Mouse (Mus musculus) liver, adult 2 months (tissue): ENCODE measurements at regions not wholly inside any gene's neighbourhood (a gene's known extent, or its start where the extent isn't known, plus 50 kb on each side); places are given as distances from the start of the nearest gene placed in this dataset.

Experiments
- DNase-seq: peaks from one replicate; pipeline ENCODE4 v3.0.0-alpha.2; 2011; ENCODE audit warnings: low read depth, low spot score; ENCODE audit errors: extremely low read depth
- H3K27ac ChIP-seq: fragments of 200-500 bp; replicated peaks from 2 replicates; pipeline ENCODE4 v1.5.1; 2012; ENCODE audit warnings: low read depth, mild to moderate bottlenecking, control low read depth, inconsistent platforms, low read length; ENCODE audit not compliant: insufficient read depth
- H3K27me3 ChIP-seq: fragments of 200-500 bp; 2 replicates; pipeline ENCODE4 v1.6.1; 2012; ENCODE audit warnings: mild to moderate bottlenecking, moderate library complexity, low read length, inconsistent platforms; ENCODE audit not compliant: control insufficient read depth, insufficient read depth
- H3K36me3 ChIP-seq: fragments of 200-500 bp; 2 replicates; pipeline ENCODE4 v1.6.1; 2012; ENCODE audit warnings: low read length, inconsistent platforms; ENCODE audit not compliant: control insufficient read depth, insufficient read depth
- H3K4me1 ChIP-seq: fragments of 200-500 bp; 2 replicates; pipeline ENCODE4 v1.6.1; 2011; ENCODE audit warnings: low read length; ENCODE audit not compliant: control insufficient read depth, insufficient read depth
- H3K4me3 ChIP-seq: fragments of 200-500 bp; 2 replicates; pipeline ENCODE4 v1.5.1; 2011; ENCODE audit warnings: low read depth, mild to moderate bottlenecking, control low read depth, low read length, moderate library complexity; ENCODE audit not compliant: insufficient read depth
- H3K79me2 ChIP-seq: fragments of 200-500 bp; 2 replicates; pipeline ENCODE4 v1.6.1; 2012; ENCODE audit warnings: inconsistent platforms, mild to moderate bottlenecking, low read length, moderate library complexity; ENCODE audit not compliant: control insufficient read depth, insufficient read depth
- H3K9ac ChIP-seq: fragments of 200-500 bp; 2 replicates; pipeline ENCODE4 v1.6.1; 2012; ENCODE audit warnings: low read depth, mild to moderate bottlenecking, control low read depth, inconsistent platforms, low read length
- CTCF ChIP-seq: fragments of 200-500 bp; IDR thresholded peaks from 2 replicates; pipeline ENCODE4 v1.5.1; 2011; ENCODE audit warnings: low read depth, low read length, control low read depth
- POLR2A ChIP-seq: fragments of 200-500 bp; IDR thresholded peaks from 2 replicates; pipeline ENCODE4 v1.6.1; 2011; ENCODE audit warnings: low read length, control low read depth; ENCODE audit not compliant: insufficient read depth; ENCODE audit errors: extremely low read depth
- WGBS: fragments of 180-500 bp; shearing (Covaris S2); methylation state at CpG from one replicate; pipeline ENCODE4 v1.1.7; 2018; 5-methylcytosine and 5-hydroxymethylcytosine counted together

- H3K36me3 ChIP-seq: no peaks in the 10 kb centered on the region
- WGBS: 64% methylated on average over 6 of the region's 6 CpGs
- no peak for TF ChIP-seq CTCF
- TF ChIP-seq POLR2A: no peak
- no peaks in the 10 kb centered on the region for H3K4me1 ChIP-seq
- H3K4me3 ChIP-seq: no peak overlapping the region
- no peaks in the 10 kb centered on the region for H3K79me2 ChIP-seq
- H3K27ac ChIP-seq: no peak overlapping the region
- no peak for DNase-seq
- H3K9ac ChIP-seq: no peak overlapping the region
- H3K27me3 ChIP-seq: no peaks in the 10 kb centered on the region
These were observed 482.0 kb upstream of the Tbx3 start for GRCm38 (mm10) chr5:119188476-119188875.

GRCm38 (mm10) chr5:119193699-119194681 is 476.5 kb upstream of the Tbx3 start:
- no peak overlapping the region for H3K9ac ChIP-seq
- WGBS: 67% methylated on average over 21 of the region's 21 CpGs
- H3K27me3 ChIP-seq: no peaks in the 10 kb centered on the region
- H3K4me1 ChIP-seq: no peaks in the 10 kb centered on the region
- no peak overlapping the region for H3K27ac ChIP-seq
- no peaks in the 10 kb centered on the region for H3K79me2 ChIP-seq
- no peaks in the 10 kb centered on the region for H3K36me3 ChIP-seq
- TF ChIP-seq POLR2A (no peak), CTCF (no peak)
- no peak for DNase-seq
- no peak overlapping the region for H3K4me3 ChIP-seq

GRCm38 (mm10) chr5:119199906-119200305 is 470.6 kb upstream of the Tbx3 start:
- no peak for DNase-seq
- WGBS: 49% methylated on average over 9 of the region's 9 CpGs

GRCm38 (mm10) chr5:119201251-119201650 is 469.2 kb upstream of the Tbx3 start:
- WGBS: 50% methylated on average over 8 of the region's 8 CpGs
- Histone ChIP-seq H3K79me2 (no peaks in the 10 kb centered on the region), H3K27ac (no peak overlapping the region), H3K4me1 (no peaks in the 10 kb centered on the region), H3K36me3 (no peaks in the 10 kb centered on the region), H3K4me3 (no peak overlapping the region), H3K9ac (no peak overlapping the region), H3K27me3 (no peaks in the 10 kb centered on the region)
- TF ChIP-seq CTCF: no peak
- no peak for TF ChIP-seq POLR2A
- DNase-seq: peak; percentile 49

More at GRCm38 (mm10) chr5:119199906-119200305, 470.6 kb upstream of the Tbx3 start:
- TF ChIP-seq POLR2A (no peak), CTCF (no peak)
- Histone ChIP-seq H3K27me3 (no peaks in the 10 kb centered on the region), H3K79me2 (no peaks in the 10 kb centered on the region), H3K27ac (no peak overlapping the region), H3K4me3 (no peak overlapping the region), H3K36me3 (no peaks in the 10 kb centered on the region), H3K9ac (no peak overlapping the region), H3K4me1 (no peaks in the 10 kb centered on the region)

- no peak overlapping the region for H3K27ac ChIP-seq
- WGBS: 81% methylated on average over 2 of the region's 2 CpGs
- H3K4me3 ChIP-seq: no peak overlapping the region
- DNase-seq: no peak
- no peak overlapping the region for H3K9ac ChIP-seq
- H3K36me3 ChIP-seq: no peaks in the 10 kb centered on the region
- H3K27me3 ChIP-seq: no peaks in the 10 kb centered on the region
- H3K4me1 ChIP-seq: no peaks in the 10 kb centered on the region
- H3K79me2 ChIP-seq: no peaks in the 10 kb centered on the region
- no peak for TF ChIP-seq POLR2A
- no peak for TF ChIP-seq CTCF
These were observed 465.7 kb upstream of the Tbx3 start for GRCm38 (mm10) chr5:119204736-119205135.

- H3K27ac ChIP-seq: no peak overlapping the region
- TF ChIP-seq CTCF: no peak
- no peak for TF ChIP-seq POLR2A
- 60% methylated on average over 13 of the region's 13 CpGs for WGBS
These were observed 462.4 kb upstream of the Tbx3 start for GRCm38 (mm10) chr5:119208077-119208476.

More at GRCm38 (mm10) chr5:119208077-119208476, 462.4 kb upstream of the Tbx3 start:
- H3K4me3 ChIP-seq: no peak overlapping the region
- H3K4me1 ChIP-seq: no peaks in the 10 kb centered on the region
- H3K36me3 ChIP-seq: no peaks in the 10 kb centered on the region
- no peak for DNase-seq
- no peak overlapping the region for H3K9ac ChIP-seq
- no peaks in the 10 kb centered on the region for H3K79me2 ChIP-seq
- H3K27me3 ChIP-seq: no peaks in the 10 kb centered on the region
